Comparison of ENCODE assay signal across 12 mouse cellular contexts in genomic region chr7:92264325-92264724, GRCm38 (mm10).
A peak's percentile ranks its signal among the peaks of the same experiment; 100 is the strongest.
DNase-seq lines count a peak whose midpoint lies in the region; ATAC-seq and TF ChIP-seq lines count a peak whose summit lies in the region.
"Had no signal": no experiment of that assay in that cellular context is flagged by ENCODE, and none has a peak within 500 bp of the region (broad histone marks: within the 10 kb centered on the region; RNA-seq: fewer than 3 reads in every experiment).

No protein-coding gene starts in this region.

- H3K9ac ChIP-seq in hindbrain, embryonic 11.5 days (ENCODE audit: low read depth, low read length): no peak overlapping the region
- no peak overlapping the region for H3K9ac ChIP-seq in hindbrain, embryonic 12.5 days
- H3K9ac ChIP-seq in hindbrain, postnatal 0 days (replicated peaks; ENCODE audit: low read length): no peak overlapping the region
- H3K9ac ChIP-seq: limb, embryonic 12.5 days had no signal

- no peak for DNase-seq in hindbrain, embryonic 11.5 days (ENCODE audit: low spot score)
- peak; percentile 62 for DNase-seq in brain, embryonic 14.5 days (ENCODE audit: low read depth)
- peak; percentile 90 for DNase-seq in cerebellum, adult 9-11 months
- DNase-seq in hindbrain, postnatal 0 days (ENCODE audit: low spot score): peak; percentile 72
- DNase-seq in heart, embryonic 10.5 days (ENCODE audit: low spot score): no peak
- no peak for DNase-seq in limb, embryonic 10.5 days (ENCODE audit: low spot score)
- DNase-seq in urinary bladder, adult 18-20 months (ENCODE audit: low spot score in 2 of 2): no peak
- DNase-seq: adrenal gland, postnatal 36 days; kidney, adult 8-10 months had no signal

- no peak overlapping the region for H3K4me3 ChIP-seq in hindbrain, embryonic 11.5 days (ENCODE audit: low read depth, low read length)
- H3K4me3 ChIP-seq in hindbrain, embryonic 12.5 days: no peak overlapping the region
- H3K4me3 ChIP-seq in hindbrain, postnatal 0 days (ENCODE audit: low read length): no peak overlapping the region
- H3K4me3 ChIP-seq in heart, embryonic 10.5 days: no peak overlapping the region
- H3K4me3 ChIP-seq in limb, embryonic 10.5 days: no peak overlapping the region
- H3K4me3 ChIP-seq: limb, embryonic 12.5 days had no signal

- WGBS in hindbrain, embryonic 11.5 days: 85% methylated on average over 3 of the region's 3 CpGs
- WGBS in hindbrain, embryonic 12.5 days: 70% methylated on average over 3 of the region's 3 CpGs
- 50% methylated on average over 3 of the region's 3 CpGs for WGBS in hindbrain, postnatal 0 days
- WGBS in heart, embryonic 10.5 days: 90% methylated on average over 3 of the region's 3 CpGs
- 65% methylated on average over 3 of the region's 3 CpGs for WGBS in limb, embryonic 10.5 days

- TF ChIP-seq POLR2A in brain, embryonic 14.5 days (IDR thresholded peaks at IDR 0.05; ENCODE audit: borderline replicate concordance, extremely low read depth, insufficient read depth, insufficient read length, poor library complexity, severe bottlenecking): no peak

- H3K36me3 ChIP-seq in hindbrain, embryonic 11.5 days (ENCODE audit: control insufficient read depth, insufficient read depth, low read length): no peaks in the 10 kb centered on the region
- H3K36me3 ChIP-seq in hindbrain, embryonic 12.5 days: no peaks in the 10 kb centered on the region
- H3K36me3 ChIP-seq in hindbrain, postnatal 0 days (ENCODE audit: insufficient read depth, low read length): no peaks in the 10 kb centered on the region
- no peaks in the 10 kb centered on the region for H3K36me3 ChIP-seq in heart, embryonic 10.5 days
- H3K36me3 ChIP-seq in limb, embryonic 10.5 days: no peaks in the 10 kb centered on the region
- H3K36me3 ChIP-seq: limb, embryonic 12.5 days had no signal

- H3K4me2 ChIP-seq in hindbrain, embryonic 11.5 days (replicated peaks; ENCODE audit: low read depth, low read length): no peak overlapping the region
- H3K4me2 ChIP-seq in hindbrain, embryonic 12.5 days (replicated peaks): no peak overlapping the region
- H3K4me2 ChIP-seq in hindbrain, postnatal 0 days (ENCODE audit: low read depth, low read length): no peak overlapping the region
- H3K4me2 ChIP-seq: limb, embryonic 12.5 days had no signal

- ATAC-seq in hindbrain, embryonic 11.5 days (ENCODE audit: low FRiP score): peak; percentile 35; the same call in 1 of the 2 replicates
- no peak for ATAC-seq in hindbrain, embryonic 12.5 days (ENCODE audit: low FRiP score)
- ATAC-seq in hindbrain, postnatal 0 days: peak; percentile 91

- no peaks in the 10 kb centered on the region for H3K9me3 ChIP-seq in hindbrain, embryonic 11.5 days (ENCODE audit: control insufficient read depth, low read length)
- H3K9me3 ChIP-seq in hindbrain, embryonic 12.5 days (replicated peaks): no peaks in the 10 kb centered on the region
- no peaks in the 10 kb centered on the region for H3K9me3 ChIP-seq in hindbrain, postnatal 0 days (ENCODE audit: low read length)
- H3K9me3 ChIP-seq in heart, embryonic 10.5 days: no peaks in the 10 kb centered on the region
- no peaks in the 10 kb centered on the region for H3K9me3 ChIP-seq in limb, embryonic 10.5 days (replicated peaks)
- H3K9me3 ChIP-seq: limb, embryonic 12.5 days had no signal

- H3K27me3 ChIP-seq in hindbrain, embryonic 11.5 days (ENCODE audit: control insufficient read depth, insufficient read depth, low read length): no peaks in the 10 kb centered on the region
- H3K27me3 ChIP-seq in hindbrain, embryonic 12.5 days: no peaks in the 10 kb centered on the region
- no peaks in the 10 kb centered on the region for H3K27me3 ChIP-seq in hindbrain, postnatal 0 days (ENCODE audit: insufficient read depth, low read length)
- H3K27me3 ChIP-seq in heart, embryonic 10.5 days (ENCODE audit: insufficient read depth, poor library complexity, severe bottlenecking): no peaks in the 10 kb centered on the region
- H3K27me3 ChIP-seq in limb, embryonic 10.5 days (ENCODE audit: low read depth, poor library complexity, severe bottlenecking): no peaks in the 10 kb centered on the region

- no peak for TF ChIP-seq CTCF in brain, embryonic 14.5 days (IDR thresholded peaks at IDR 0.05; ENCODE audit: borderline replicate concordance, extremely low read depth, insufficient read depth, insufficient read length)
- no peak for TF ChIP-seq CTCF in hindbrain, postnatal 0 days (IDR thresholded peaks at IDR 0.05; ENCODE audit: low read depth)

- H3K4me1 ChIP-seq in hindbrain, embryonic 11.5 days (replicated peaks; ENCODE audit: control insufficient read depth, insufficient read depth, low read length): no peaks in the 10 kb centered on the region
- no peaks in the 10 kb centered on the region for H3K4me1 ChIP-seq in hindbrain, embryonic 12.5 days
- no peaks in the 10 kb centered on the region for H3K4me1 ChIP-seq in hindbrain, postnatal 0 days (ENCODE audit: insufficient read depth, low read length)
- no peaks in the 10 kb centered on the region for H3K4me1 ChIP-seq in heart, embryonic 10.5 days
- peaks cover 18% of the 10 kb centered on the region for H3K4me1 ChIP-seq in limb, embryonic 10.5 days

- H3K27ac ChIP-seq in hindbrain, embryonic 11.5 days (ENCODE audit: low read depth, low read length): no peak overlapping the region
- H3K27ac ChIP-seq in hindbrain, embryonic 12.5 days: no peak overlapping the region
- peak overlapping the region; percentile 51; the same call in 1 of the 2 replicates for H3K27ac ChIP-seq in hindbrain, postnatal 0 days
- H3K27ac ChIP-seq in heart, embryonic 10.5 days: no peak overlapping the region
- H3K27ac ChIP-seq in limb, embryonic 10.5 days: no peak overlapping the region
- H3K27ac ChIP-seq: limb, embryonic 12.5 days; macrophage had no signal

Comparison
In these comparisons a context has a peak if more than half of its experiments do, and no peak if none do; other contexts are left out.
1. DNase-seq: peak in brain, embryonic 14.5 days (single experiment), cerebellum, adult 9-11 months (single experiment) and hindbrain, postnatal 0 days (single experiment); none in hindbrain, embryonic 11.5 days (single experiment), heart, embryonic 10.5 days (single experiment), limb, embryonic 10.5 days (single experiment) and urinary bladder, adult 18-20 months (0 of 2).